Mouse (Mus musculus): ENCODE data around the gene Adamts9. TPM values are rescaled to one million over a fixed set of nuclear protein-coding genes. Genes with fewer than 3 reads are reported as not detected.

Adamts9 gene
- total RNA-seq, 4 experiments from 2014 or later: 5.9 to 12.6 (median 11.5) TPM

- DNase-seq (ENCODE audit: low spot score): no peak
Measured at GRCm38 (mm10) chr6:92862599-92862998, 80.7 kb downstream of the Adamts9 start.

- no peak for DNase-seq (ENCODE audit: low spot score)
Measured at GRCm38 (mm10) chr6:92860285-92860912, 82.9 kb downstream of the Adamts9 start.

DNA sequence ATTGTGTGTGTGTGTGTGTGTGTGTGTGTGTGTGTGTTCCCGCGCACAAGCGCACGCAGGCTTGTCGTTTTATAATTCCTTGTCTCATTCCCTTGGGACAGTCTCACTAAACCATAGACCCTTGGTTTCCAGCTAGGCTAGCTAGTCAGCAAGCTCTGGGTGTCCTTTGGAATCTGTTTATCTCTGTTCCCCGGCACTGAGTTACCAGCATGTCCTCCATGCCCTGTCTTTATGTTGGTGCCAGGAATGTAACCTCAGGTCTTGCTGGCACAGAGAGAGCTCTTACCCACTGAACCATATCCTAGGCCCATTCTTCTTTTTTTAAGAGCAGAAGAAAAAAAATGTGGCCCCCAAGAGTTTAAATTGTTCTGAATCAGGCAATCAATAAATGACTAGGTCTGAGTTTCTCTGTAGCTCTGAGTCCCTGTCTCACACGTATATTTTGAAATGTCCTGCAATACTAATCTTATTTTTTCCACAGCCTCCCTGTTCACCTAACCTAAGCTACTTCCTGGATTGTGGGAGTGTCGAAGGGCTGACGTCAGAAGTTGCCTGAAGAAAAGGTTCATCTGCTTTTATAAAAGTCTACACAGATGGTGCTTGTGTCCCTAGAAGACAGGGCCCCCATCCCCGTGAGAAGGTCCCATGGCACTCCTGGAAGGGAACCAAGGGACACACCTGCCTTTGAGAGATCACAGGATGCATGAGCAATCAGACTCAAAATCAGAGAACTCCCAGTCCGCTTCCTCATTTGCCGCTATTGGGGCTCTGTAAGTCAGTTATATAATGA, 84.4 kb downstream of the Adamts9 start:
- no peak for DNase-seq (ENCODE audit: low spot score)

GRCm38 (mm10) chr6:92857761-92858160, 85.5 kb downstream of the Adamts9 start:
- no peak for DNase-seq (ENCODE audit: low spot score)

DNA sequence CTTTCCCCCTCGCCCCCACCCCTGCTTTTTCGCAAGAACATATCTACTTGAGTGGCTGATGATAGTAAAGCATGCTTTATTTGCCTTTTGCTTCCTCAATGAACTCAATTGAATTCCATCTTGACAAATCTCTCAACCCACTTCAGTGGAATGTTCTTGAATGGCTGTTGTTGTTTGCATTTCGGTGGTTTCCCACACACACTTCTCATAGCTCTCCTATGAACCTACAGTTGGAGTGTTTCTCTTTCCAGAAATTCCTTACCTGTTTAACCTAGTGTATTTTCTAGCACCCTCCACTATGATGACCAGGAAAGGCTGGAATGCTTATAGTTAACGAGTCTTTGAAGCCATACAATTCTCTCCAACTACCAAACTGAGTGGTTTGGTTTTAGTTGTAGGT, 88.4 kb downstream of the Adamts9 start:
- DNase-seq (ENCODE audit: low spot score): no peak

GRCm38 (mm10) chr6:92850250-92850649, 93.0 kb downstream of the Adamts9 start:
- DNase-seq (ENCODE audit: low spot score): peak; percentile 95

- no peak for DNase-seq (ENCODE audit: low spot score)
Measured at GRCm38 (mm10) chr6:92849208-92849607, 94.1 kb downstream of the Adamts9 start.

DNA sequence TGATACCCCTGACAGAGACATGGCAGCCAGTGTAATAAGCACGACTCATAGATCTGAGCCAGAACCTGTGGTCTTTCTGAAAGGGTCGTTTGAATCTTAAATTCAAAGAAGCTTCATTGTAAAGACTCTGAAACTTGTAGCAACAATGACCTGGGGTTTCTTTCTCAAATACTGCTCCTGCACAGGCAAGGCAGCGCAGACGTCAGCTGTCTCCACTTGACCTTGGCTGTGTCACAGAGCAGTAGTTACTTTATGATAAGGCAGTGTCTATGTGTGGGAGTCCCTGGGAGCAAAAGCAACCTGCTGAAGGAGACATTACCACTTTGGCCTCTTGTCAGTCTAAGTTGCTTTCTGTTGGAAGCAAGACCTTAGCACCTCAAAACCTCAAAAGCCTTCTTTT, 96.7 kb downstream of the Adamts9 start:
- no peak for DNase-seq (ENCODE audit: low spot score)

DNA sequence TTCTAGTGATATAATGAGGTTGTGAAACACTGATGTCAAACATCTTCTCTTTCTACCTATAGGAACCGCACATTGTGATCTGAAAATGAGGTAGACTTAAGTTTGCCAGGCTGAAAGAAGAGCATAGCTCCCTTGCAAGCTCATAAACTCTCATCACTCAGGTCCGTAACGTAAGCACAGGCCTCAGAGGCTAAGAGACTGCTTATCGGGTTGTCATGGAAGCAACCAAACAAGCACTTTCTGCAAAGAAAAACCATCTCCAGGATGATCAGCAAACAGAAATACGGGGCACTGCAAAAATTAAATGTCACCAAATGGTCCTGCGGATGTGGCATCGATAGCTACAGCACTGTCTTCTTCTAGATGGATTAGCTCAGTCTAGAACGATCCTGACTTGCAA, 97.4 kb downstream of the Adamts9 start:
- DNase-seq (ENCODE audit: low spot score): no peak

GRCm38 (mm10) chr6:92843474-92843873, 99.8 kb downstream of the Adamts9 start:
- no peak for DNase-seq (ENCODE audit: low spot score)

- DNase-seq (ENCODE audit: low spot score): no peak
Measured at GRCm38 (mm10) chr6:92842000-92842399, 101.3 kb downstream of the Adamts9 start.

GRCm38 (mm10) chr6:92831106-92831505, 112.2 kb downstream of the Adamts9 start:
- no peak for DNase-seq (ENCODE audit: low spot score)

GRCm38 (mm10) chr6:92829148-92829547, 114.1 kb downstream of the Adamts9 start:
- DNase-seq (ENCODE audit: low spot score): no peak

GRCm38 (mm10) chr6:92827360-92827759, 115.9 kb downstream of the Adamts9 start:
- peak; percentile 59 for DNase-seq (ENCODE audit: low spot score)

GRCm38 (mm10) chr6:92826561-92826960, 116.7 kb downstream of the Adamts9 start:
- no peak for DNase-seq (ENCODE audit: low spot score)

GRCm38 (mm10) chr6:92823991-92824390, 119.3 kb downstream of the Adamts9 start:
- no peak for DNase-seq (ENCODE audit: low spot score)

DNA sequence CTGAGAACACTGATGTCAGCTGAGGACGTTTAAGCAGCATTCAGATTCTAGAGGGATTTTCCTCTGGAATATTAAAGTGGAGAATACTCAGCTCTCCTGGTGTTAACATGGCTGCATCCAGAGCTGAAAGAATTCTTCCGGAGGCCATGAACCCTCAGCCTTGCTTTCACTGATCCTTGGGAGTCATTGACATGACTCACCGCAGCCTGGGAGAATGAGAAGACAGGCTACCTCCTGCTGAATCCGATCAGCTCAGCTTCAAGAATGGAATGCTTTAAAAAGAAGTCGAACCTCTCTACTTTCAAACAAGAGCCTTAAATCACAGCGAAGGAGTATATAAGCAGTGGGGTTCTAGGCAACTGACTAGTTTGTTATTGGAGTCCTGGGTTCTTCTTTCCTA, 121.3 kb downstream of the Adamts9 start:
- no peak for DNase-seq (ENCODE audit: low spot score)

GRCm38 (mm10) chr6:92821606-92822005, 121.7 kb downstream of the Adamts9 start:
- DNase-seq (ENCODE audit: low spot score): no peak

GRCm38 (mm10) chr6:92817661-92818060, 125.6 kb downstream of the Adamts9 start:
- DNase-seq (ENCODE audit: low spot score): no peak

DNA sequence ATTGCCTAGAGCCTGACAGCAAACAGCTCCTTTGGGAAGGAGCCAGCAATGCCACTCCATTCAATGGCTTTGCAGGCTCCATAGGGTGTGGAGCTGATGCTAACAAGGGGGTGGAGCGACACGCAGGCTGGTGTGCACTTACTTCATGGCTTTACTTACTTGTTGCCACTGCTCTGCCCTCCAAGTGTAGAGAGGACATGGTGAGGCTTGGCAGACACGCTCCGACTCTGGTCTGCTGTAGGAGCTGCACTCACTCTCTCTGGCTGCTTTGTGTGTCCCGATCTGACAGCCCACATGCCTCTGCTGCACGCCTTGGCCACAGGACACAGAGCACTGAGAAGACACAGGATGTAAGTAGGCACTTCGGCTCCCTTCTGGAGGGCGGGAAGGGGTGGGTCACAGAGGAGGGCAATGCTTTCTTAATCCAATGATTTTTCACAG, 127.0 kb downstream of the Adamts9 start, which contains the start of gene A730049H05Rik:
A730049H05Rik (plus strand) TSS at position 168 of the 441 bp plus-strand sequence.
- no peak for DNase-seq (ENCODE audit: low spot score)

- peak; percentile 63 for DNase-seq (ENCODE audit: low spot score)
Measured at GRCm38 (mm10) chr6:92812702-92813370, 130.5 kb downstream of the Adamts9 start.

DNA sequence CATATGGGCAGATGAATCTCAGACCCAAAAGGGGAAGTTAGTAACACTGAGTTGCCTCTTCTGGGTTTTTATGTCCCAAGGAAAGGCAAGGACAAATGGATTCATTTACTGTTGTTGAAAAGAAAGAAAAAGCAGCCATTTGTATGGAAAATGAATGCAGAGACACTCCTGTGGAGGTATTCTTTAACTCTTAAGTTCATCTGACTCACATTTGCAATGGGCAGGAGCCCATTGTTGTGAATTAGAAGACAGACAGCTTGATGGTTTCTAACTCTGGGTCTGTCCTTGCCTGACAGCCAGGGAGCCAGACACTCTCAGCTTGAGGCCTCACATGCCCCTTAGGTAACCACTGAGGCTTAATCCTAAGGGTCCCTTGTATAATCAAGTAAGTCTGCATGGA, 131.7 kb downstream of the Adamts9 start:
- DNase-seq (ENCODE audit: low spot score): no peak
